Mouse (Mus musculus): ENCODE data around the gene Olfr702. TPM values are rescaled to one million over a fixed set of nuclear protein-coding genes. Genes with fewer than 3 reads are reported as not detected.

The Olfr702 gene
- polyA plus RNA-seq, 1 experiment from 2014 or later: not detected

DNA sequence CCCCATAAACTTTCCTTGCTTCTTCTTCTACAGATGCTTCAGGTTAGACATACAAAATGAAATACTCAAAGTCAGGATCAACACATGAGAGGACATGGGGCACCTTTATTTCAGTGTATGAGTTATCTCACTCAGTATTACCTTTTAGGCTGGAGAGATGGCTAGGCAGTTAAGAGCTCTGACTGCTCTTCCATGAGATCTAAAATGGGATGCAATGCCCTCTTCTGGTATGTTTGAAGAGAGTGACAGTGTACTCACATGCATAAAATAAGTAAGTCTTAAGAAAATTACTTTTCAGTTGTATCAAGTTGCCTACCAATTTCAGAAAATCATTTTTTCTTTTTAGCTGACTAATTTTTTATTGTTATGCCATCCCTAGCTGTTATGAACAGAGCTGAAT is 45.4 kb downstream of the Olfr702 start:
- H3K27ac ChIP-seq (ENCODE audit: low read depth, low read length): no peak overlapping the region
- H3K9me3 ChIP-seq (ENCODE audit: control insufficient read depth, low read length): no peaks in the 10 kb centered on the region
- no peak for ATAC-seq (replicated peaks; ENCODE audit: low FRiP score)
- no peaks in the 10 kb centered on the region for H3K36me3 ChIP-seq (ENCODE audit: control insufficient read depth, insufficient read depth, low read length)
- no peak for DNase-seq (ENCODE audit: low spot score)
- H3K4me2 ChIP-seq: no peak overlapping the region
- H3K9ac ChIP-seq (ENCODE audit: low read depth, low read length): no peak overlapping the region
- no peaks in the 10 kb centered on the region for H3K4me1 ChIP-seq (replicated peaks; ENCODE audit: control insufficient read depth, insufficient read depth, low read length)
- no peaks in the 10 kb centered on the region for H3K27me3 ChIP-seq (replicated peaks; ENCODE audit: control insufficient read depth, insufficient read depth, low read length)
- no peak overlapping the region for H3K4me3 ChIP-seq (ENCODE audit: low read depth, low read length)

Other genes starting within 250 kb of the Olfr702 start
- not detected in 2 replicates for gene Olfr693, start 153.3 kb downstream of the Olfr702 start, polyA plus RNA-seq (2014; fragmentation: Nextera tagmentation; extraction: Ambion mirVana)
- not detected in 2 replicates for gene Olfr694, start 142.1 kb downstream of the Olfr702 start, polyA plus RNA-seq (2014; fragmentation: Nextera tagmentation; extraction: Ambion mirVana)
- gene Olfr695, start 117.5 kb downstream of the Olfr702 start, polyA plus RNA-seq (2014; fragmentation: Nextera tagmentation; extraction: Ambion mirVana): not detected in 2 replicates
- not detected in 2 replicates for gene Olfr697, start 91.5 kb downstream of the Olfr702 start, polyA plus RNA-seq (2014; fragmentation: Nextera tagmentation; extraction: Ambion mirVana)
- gene Olfr698, start 78.5 kb downstream of the Olfr702 start, polyA plus RNA-seq (2014; fragmentation: Nextera tagmentation; extraction: Ambion mirVana): not detected in 2 replicates
- not detected in 2 replicates for gene Olfr699, start 40.7 kb downstream of the Olfr702 start, polyA plus RNA-seq (2014; fragmentation: Nextera tagmentation; extraction: Ambion mirVana)
- not detected in 2 replicates for gene Olfr700, start 25.1 kb downstream of the Olfr702 start, polyA plus RNA-seq (2014; fragmentation: Nextera tagmentation; extraction: Ambion mirVana)
- gene Olfr701, start 19.8 kb downstream of the Olfr702 start, polyA plus RNA-seq (2014; fragmentation: Nextera tagmentation; extraction: Ambion mirVana): not detected in 2 replicates
- not detected in 2 replicates for gene Olfr703, start 9.5 kb upstream of the Olfr702 start, polyA plus RNA-seq (2014; fragmentation: Nextera tagmentation; extraction: Ambion mirVana)
- not detected in 2 replicates for gene Olfr704, start 29.3 kb upstream of the Olfr702 start, polyA plus RNA-seq (2014; fragmentation: Nextera tagmentation; extraction: Ambion mirVana)
- not detected in 2 replicates for gene Olfr705, start 43.0 kb upstream of the Olfr702 start, polyA plus RNA-seq (2014; fragmentation: Nextera tagmentation; extraction: Ambion mirVana)
- not detected in 2 replicates for gene Olfr706, start 54.3 kb upstream of the Olfr702 start, polyA plus RNA-seq (2014; fragmentation: Nextera tagmentation; extraction: Ambion mirVana)
- gene Olfr707, start 67.3 kb upstream of the Olfr702 start, polyA plus RNA-seq (2014; fragmentation: Nextera tagmentation; extraction: Ambion mirVana): not detected in 2 replicates
- not detected in 2 replicates for gene Olfr1532-ps1, start 74.1 kb upstream of the Olfr702 start, polyA plus RNA-seq (2014; fragmentation: Nextera tagmentation; extraction: Ambion mirVana)
- gene Olfr709-ps1, start 98.3 kb upstream of the Olfr702 start, polyA plus RNA-seq (2014; fragmentation: Nextera tagmentation; extraction: Ambion mirVana): not detected in 2 replicates
- not detected in 2 replicates for gene Olfr710, start 114.4 kb upstream of the Olfr702 start, polyA plus RNA-seq (2014; fragmentation: Nextera tagmentation; extraction: Ambion mirVana)
- not detected in 2 replicates for gene Olfr6, start 130.0 kb upstream of the Olfr702 start, polyA plus RNA-seq (2014; fragmentation: Nextera tagmentation; extraction: Ambion mirVana)
- gene Olfr711, start 141.6 kb upstream of the Olfr702 start, polyA plus RNA-seq (2014; fragmentation: Nextera tagmentation; extraction: Ambion mirVana): not detected in 2 replicates
- gene Olfr2, start 172.2 kb upstream of the Olfr702 start, polyA plus RNA-seq (2014; fragmentation: Nextera tagmentation; extraction: Ambion mirVana): not detected in 2 replicates
- not detected in 2 replicates for gene Olfr713, start 197.3 kb upstream of the Olfr702 start, polyA plus RNA-seq (2014; fragmentation: Nextera tagmentation; extraction: Ambion mirVana)
- not detected in 2 replicates for gene Olfr714, start 237.1 kb upstream of the Olfr702 start, polyA plus RNA-seq (2014; fragmentation: Nextera tagmentation; extraction: Ambion mirVana)